ENCODE assay signal across 22 mouse cellular contexts in the genomic region with DNA sequence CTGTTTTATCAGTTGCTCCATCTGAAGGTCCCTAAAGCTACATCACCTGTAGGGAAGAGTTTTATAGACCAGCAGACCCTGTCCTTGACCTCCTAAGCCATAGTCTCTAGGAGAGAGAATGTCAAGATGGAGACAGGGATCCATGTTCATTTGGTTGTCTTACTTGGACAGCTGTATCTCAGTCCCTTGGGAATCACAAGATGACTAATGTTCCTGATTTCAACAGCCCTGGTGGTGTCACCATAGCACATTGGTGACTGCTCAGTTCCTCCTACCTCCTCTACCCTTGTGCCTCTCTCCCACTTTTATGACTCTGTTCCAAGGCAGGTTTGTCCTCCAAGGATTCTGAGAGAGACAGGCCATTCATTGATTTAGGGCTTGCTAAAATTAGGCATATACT. TPM values are rescaled to one million over a fixed set of nuclear protein-coding genes. Genes with fewer than 3 reads are reported as not detected.
DNase-seq lines count a peak whose midpoint lies in the region; ATAC-seq and TF ChIP-seq lines count a peak whose summit lies in the region.
"Had no signal": no experiment of that assay in that cellular context is flagged by ENCODE, and none has a peak within 500 bp of the region (broad histone marks: within the 10 kb centered on the region; RNA-seq: fewer than 3 reads in every experiment).

No protein-coding gene starts in this region.

- TF ChIP-seq CTCF in lung, adult 2 months (IDR thresholded peaks at IDR 0.05; ENCODE audit: insufficient read depth, low read length) = no peak

- no peak overlapping the region for H3K4me3 ChIP-seq in lung, adult 2 months (replicated peaks; ENCODE audit: extremely low read depth, low read depth, low read length)
- H3K4me3 ChIP-seq: forebrain, embryonic 15.5 days; heart, adult 2 months had no signal

- no peak for TF ChIP-seq POLR2A in lung, adult 2 months (IDR thresholded peaks at IDR 0.05; ENCODE audit: borderline replicate concordance, extremely low read depth, low read depth, low read length)

- no peaks in the 10 kb centered on the region for H3K4me1 ChIP-seq in lung, adult 2 months (ENCODE audit: control insufficient read depth, insufficient read depth, low read length)
- H3K4me1 ChIP-seq: forebrain, embryonic 15.5 days had no signal

- DNase-seq in adrenal gland, adult 2 months = peak; percentile 44
- no peak for DNase-seq in adrenal gland, postnatal 4 days (ENCODE audit: low spot score in 2 of 2)
- peak; percentile 28 for DNase-seq in lung, postnatal 36 days
- no peak for DNase-seq in lung, adult 2 months
- peak; percentile 30 for DNase-seq in MN1 (ENCODE audit: low spot score)
- no peak for DNase-seq in natural killer cell, adult 2 months (ENCODE audit: low spot score in 2 of 2)
- DNase-seq: adrenal gland, postnatal 14 days; B cell, adult 2 months; cerebellum, adult 18-20 months; cerebellum, adult 9-10 months; cerebellum, postnatal 14 days; gastrocnemius, postnatal 25 days; heart, postnatal 14 days had no signal

- no peak for ATAC-seq in erythroblast, adult 5-6 weeks (replicated peaks; ENCODE audit: low FRiP score, poor library complexity, severe bottlenecking)
- ATAC-seq: activated CD4-positive, CD25-positive, alpha-beta regulatory T cell, adult 4 months; forebrain, embryonic 15.5 days; hindbrain, postnatal 0 days; inflammation-experienced regulatory T-cells, adult 6 months; intestine, embryonic 16.5 days had no signal

RNA-seq across cellular contexts. Expression of gene Cd164, which starts 4.3 kb away (rescaled TPM):
- 100 to 1,000 TPM; 205 to 282 TPM for total RNA-seq in adrenal gland, adult 2 months (2021)
- polyA plus RNA-seq in adrenal gland, adult 2 months (2012; rRNA removed) = 124 and 127 TPM in 2 replicates
- 100 to 1,000 TPM; 195 to 202 TPM for total RNA-seq in adrenal gland, postnatal 4 days (2021)
- 93.4 and 131 TPM in 2 replicates for polyA plus RNA-seq in lung, adult 2 months (2012; rRNA removed)
- total RNA-seq in erythroblast, adult 5-6 weeks (2015; ENCODE audit: low replicate concordance) = 57.6 and 59.8 TPM in 2 replicates
- 50.2 and 53.9 TPM in 2 replicates for total RNA-seq in erythroblast, adult 5-6 weeks (2017; ENCODE audit: low replicate concordance)

RNA-seq across cellular contexts. Expression of gene Ppil6, which starts 24.7 kb away (rescaled TPM):
- total RNA-seq in adrenal gland, adult 2 months (2021) = under 1 TPM; 0.46 to 0.73 TPM
- polyA plus RNA-seq in adrenal gland, adult 2 months (2012; rRNA removed) = 0.55 and 0.62 TPM in 2 replicates
- total RNA-seq in adrenal gland, postnatal 4 days (2021) = 1 to 10 TPM; 2.1 to 2.2 TPM
- polyA plus RNA-seq in lung, adult 2 months (2012; rRNA removed) = 2.4 and 4.2 TPM in 2 replicates
- not detected in 2 replicates for total RNA-seq in erythroblast, adult 5-6 weeks (2015; ENCODE audit: low replicate concordance)
- total RNA-seq in erythroblast, adult 5-6 weeks (2017; ENCODE audit: low replicate concordance) = not detected in 2 replicates
- total RNA-seq: gastrocnemius, adult 8-10 months; gastrocnemius, postnatal 25 days; MEL had no signal
- polyA plus RNA-seq: inflammation-experienced regulatory T-cells, adult 6 months had no signal

RNA-seq across cellular contexts. Expression of gene Smpd2, which starts 24.8 kb away (rescaled TPM):
- 10 to 100 TPM; 20.2 to 29.4 TPM for total RNA-seq in adrenal gland, adult 2 months (2021)
- 49.1 and 66.3 TPM in 2 replicates for polyA plus RNA-seq in adrenal gland, adult 2 months (2012; rRNA removed)
- total RNA-seq in adrenal gland, postnatal 4 days (2021) = 10 to 100 TPM; 44.0 to 45.6 TPM
- polyA plus RNA-seq in lung, adult 2 months (2012; rRNA removed) = 67.9 and 72.7 TPM in 2 replicates
- 2.1 and 2.5 TPM in 2 replicates for total RNA-seq in erythroblast, adult 5-6 weeks (2015; ENCODE audit: low replicate concordance)
- total RNA-seq in erythroblast, adult 5-6 weeks (2017; ENCODE audit: low replicate concordance) = 0.85 and 1.5 TPM in 2 replicates

RNA-seq across cellular contexts. Expression of gene Mical1, which starts 38.8 kb away (rescaled TPM):
- 10 to 100 TPM in 1 of 2 experiments, 1 to 10 TPM in 1; 6.2 to 11.1 TPM for total RNA-seq in adrenal gland, adult 2 months (2021)
- polyA plus RNA-seq in adrenal gland, adult 2 months (2012; rRNA removed) = 10.4 and 13.3 TPM in 2 replicates
- total RNA-seq in adrenal gland, postnatal 4 days (2021) = 10 to 100 TPM; 28.5 to 29.6 TPM
- polyA plus RNA-seq in lung, adult 2 months (2012; rRNA removed) = 56.3 and 70.7 TPM in 2 replicates
- total RNA-seq in erythroblast, adult 5-6 weeks (2015; ENCODE audit: low replicate concordance) = 4.6 and 8.8 TPM in 2 replicates
- total RNA-seq in erythroblast, adult 5-6 weeks (2017; ENCODE audit: low replicate concordance) = 6.8 and 8.9 TPM in 2 replicates

Comparison
In these comparisons a context has a peak if more than half of its experiments do, and no peak if none do; other contexts are left out.
1. DNase-seq: peak in adrenal gland, adult 2 months (single experiment), lung, postnatal 36 days (single experiment) and MN1 (single experiment); none in adrenal gland, postnatal 4 days (0 of 2), lung, adult 2 months (single experiment) and natural killer cell, adult 2 months (0 of 2).
2. RNA of gene Smpd2, which starts 24.8 kb away (total RNA-seq): 44.0 to 45.6 TPM in adrenal gland, postnatal 4 days and 20.2 to 29.4 TPM in adrenal gland, adult 2 months; 0.85 to 2.5 TPM in erythroblast, adult 5-6 weeks; every median in the first group is over 4 times any median in the second.